Mouse (Mus musculus): ENCODE measurements around the gene Olfr1408. TPM values are rescaled to one million over a fixed set of nuclear protein-coding genes. Genes with fewer than 3 reads are reported as not detected.

Olfr1408 gene
- under 1 TPM in 1 of 2 experiments, not detected in 1; 0.05 TPM for polyA plus RNA-seq (2017; shearing (Covaris generic))

DNA sequence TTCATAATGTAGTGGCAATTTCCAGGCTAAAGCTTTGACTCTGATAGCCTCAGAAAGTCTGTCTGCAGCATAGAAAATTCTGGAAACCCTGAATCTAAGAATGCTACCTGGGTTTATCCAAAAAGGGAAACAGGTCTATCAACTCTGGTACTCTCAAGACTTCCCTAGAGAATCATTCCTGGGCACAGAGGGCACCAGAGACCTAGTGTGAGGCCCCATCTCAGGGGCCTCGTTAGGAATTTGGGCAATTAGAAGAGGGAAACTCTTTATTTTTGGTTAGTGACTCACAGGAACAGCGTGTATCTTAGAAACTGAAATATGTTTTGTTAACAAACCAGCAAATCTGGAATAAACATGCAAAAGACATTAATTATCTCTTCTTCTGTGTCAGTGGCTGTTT is at the start of gene Olfr1408:
Gene Olfr1408 (minus strand): TSS at position 101 of the 400 bp plus-strand sequence.

Other genes starting within 250 kb of the Olfr1408 start
- gene Apcs, start 242.3 kb downstream of the Olfr1408 start, polyA plus RNA-seq (2017; shearing (Covaris generic)): not detected
- gene Olfr16, start 187.0 kb downstream of the Olfr1408 start, polyA plus RNA-seq (2017; shearing (Covaris generic)): under 1 TPM in 1 of 2 experiments, not detected in 1; 0.18 TPM
- under 1 TPM in 1 of 2 experiments, not detected in 1; 0.27 TPM for gene Olfr1406, start 53.3 kb upstream of the Olfr1408 start, polyA plus RNA-seq (2017; shearing (Covaris generic))
- gene Olfr218, start 60.4 kb upstream of the Olfr1408 start, polyA plus RNA-seq (2017; shearing (Covaris generic)): not detected
- under 1 TPM in 1 of 2 experiments, not detected in 1; 0.06 TPM for gene Olfr1404, start 75.0 kb upstream of the Olfr1408 start, polyA plus RNA-seq (2017; shearing (Covaris generic))
- under 1 TPM in 1 of 2 experiments, not detected in 1; 0.23 TPM for gene Fcer1a, start 89.8 kb upstream of the Olfr1408 start, polyA plus RNA-seq (2017; shearing (Covaris generic))
- not detected for gene Olfr418, start 128.6 kb upstream of the Olfr1408 start, polyA plus RNA-seq (2017; shearing (Covaris generic))
- not detected for gene Mptx2, start 140.4 kb upstream of the Olfr1408 start, polyA plus RNA-seq (2017; shearing (Covaris generic))
- gene Ackr1, start 196.4 kb upstream of the Olfr1408 start, polyA plus RNA-seq (2017; shearing (Covaris generic)): not detected
- 10 to 100 TPM; 31.9 to 52.3 TPM for gene Aim2, start 213.5 kb upstream of the Olfr1408 start, polyA plus RNA-seq (2017; shearing (Covaris generic))
- gene Cadm3, start 230.3 kb upstream of the Olfr1408 start, polyA plus RNA-seq (2017; shearing (Covaris generic)): not detected

All from activated CD4-positive, CD25-positive, alpha-beta regulatory T cell (primary cell).